Mouse (Mus musculus) embryonic fibroblast, embryonic 13.5 days (primary cell): ENCODE results near the gene Tstd3.

Source experiments
- CTCF ChIP-seq: IDR thresholded peaks from 2 replicates; pipeline ENCODE4 v1.5.1; 2011; ENCODE audit warnings: mild to moderate bottlenecking, control low read depth, low read length, moderate library complexity, borderline replicate concordance; ENCODE audit not compliant: insufficient read depth
- POLR2A ChIP-seq: IDR thresholded peaks from 2 replicates; pipeline ENCODE4 v1.6.1; 2011; ENCODE audit warnings: low read depth, mild to moderate bottlenecking, control low read depth, low read length, moderate library complexity

- TF ChIP-seq POLR2A (no peak), CTCF (no peak)
Measured at GRCm38 (mm10) chr4:21793631-21794030, 26.6 kb upstream of the Tstd3 start.
